Comparison of ENCODE assay signal across 38 mouse cellular contexts in genomic region chr11:22033582-22033981, GRCm38 (mm10). TPM values are rescaled to one million over a fixed set of nuclear protein-coding genes. Genes with fewer than 3 reads are reported as not detected.
"Had no signal": no experiment of that assay in that cellular context is flagged by ENCODE, and none has a peak within 500 bp of the region (broad histone marks: within the 10 kb centered on the region; RNA-seq: fewer than 3 reads in every experiment).

No protein-coding gene starts in this region.

- ATAC-seq: liver, embryonic 12.5 days; liver, postnatal 0 days; lung, postnatal 0 days; midbrain, embryonic 13.5 days; midbrain, embryonic 15.5 days had no signal

- H3K36me3 ChIP-seq: limb, embryonic 10.5 days; limb, embryonic 12.5 days; limb, embryonic 15.5 days; liver, embryonic 12.5 days; liver, embryonic 13.5 days; liver, embryonic 15.5 days; lung, embryonic 15.5 days; midbrain, embryonic 12.5 days; midbrain, embryonic 13.5 days; midbrain, embryonic 15.5 days; neural tube, embryonic 12.5 days had no signal

- H3K9ac ChIP-seq: limb, embryonic 12.5 days; limb, embryonic 13.5 days; limb, embryonic 15.5 days; liver, embryonic 12.5 days; liver, embryonic 13.5 days; liver, embryonic 14.5 days; liver, embryonic 15.5 days; liver, postnatal 0 days; lung, embryonic 14.5 days; lung, embryonic 15.5 days; midbrain, embryonic 12.5 days; midbrain, embryonic 13.5 days; midbrain, embryonic 15.5 days; neural tube, embryonic 12.5 days; neural tube, embryonic 13.5 days had no signal

- H3K4me2 ChIP-seq: limb, embryonic 12.5 days; limb, embryonic 13.5 days; limb, embryonic 15.5 days; liver, embryonic 11.5 days; liver, embryonic 12.5 days; liver, embryonic 13.5 days; liver, embryonic 15.5 days; lung, embryonic 14.5 days; lung, embryonic 15.5 days; midbrain, embryonic 11.5 days; midbrain, embryonic 12.5 days; midbrain, embryonic 13.5 days; midbrain, embryonic 15.5 days; neural tube, embryonic 12.5 days; neural tube, embryonic 13.5 days had no signal

- DNase-seq: left cerebral cortex, postnatal 4 days; liver; liver, embryonic 13.5 days; liver, postnatal 0 days; lung, adult 18-20 months; lung, adult 2 months; lung, embryonic 14.5 days; lung, postnatal 10 days; lung, postnatal 14 days; lung, postnatal 36 days; lung, postnatal 4 days; midbrain, embryonic 14.5 days had no signal

- H3K9me3 ChIP-seq: limb, embryonic 10.5 days; limb, embryonic 12.5 days; limb, embryonic 13.5 days; limb, embryonic 15.5 days; liver, embryonic 12.5 days; liver, embryonic 13.5 days; liver, embryonic 15.5 days; lung, embryonic 15.5 days; megakaryocyte, embryonic 14.5 days; midbrain, embryonic 12.5 days; midbrain, embryonic 13.5 days; midbrain, embryonic 15.5 days; neural tube, embryonic 12.5 days; neural tube, embryonic 13.5 days had no signal

- H3K27me3 ChIP-seq: limb, embryonic 12.5 days; limb, embryonic 13.5 days; limb, embryonic 15.5 days; liver, embryonic 12.5 days; liver, embryonic 13.5 days; liver, embryonic 15.5 days; lung, embryonic 15.5 days; megakaryocyte, embryonic 14.5 days; midbrain, embryonic 12.5 days; midbrain, embryonic 13.5 days; midbrain, embryonic 15.5 days; neural tube, embryonic 12.5 days; neural tube, embryonic 13.5 days had no signal

- H3K4me1 ChIP-seq: limb, embryonic 10.5 days; limb, embryonic 12.5 days; limb, embryonic 13.5 days; limb, embryonic 15.5 days; liver, embryonic 12.5 days; liver, embryonic 13.5 days; liver, embryonic 15.5 days; lung, embryonic 15.5 days; megakaryocyte, embryonic 14.5 days; midbrain, embryonic 15.5 days; neural tube, embryonic 12.5 days; neural tube, embryonic 13.5 days had no signal

- H3K4me3 ChIP-seq: limb, embryonic 10.5 days; limb, embryonic 12.5 days; limb, embryonic 13.5 days; limb, embryonic 15.5 days; liver, embryonic 12.5 days; liver, embryonic 13.5 days; liver, embryonic 15.5 days; lung, embryonic 15.5 days; megakaryocyte, embryonic 14.5 days; midbrain, embryonic 12.5 days; midbrain, embryonic 13.5 days; midbrain, embryonic 15.5 days; myocyte; neural tube, embryonic 12.5 days; neural tube, embryonic 13.5 days had no signal

- H3K27ac ChIP-seq: limb, embryonic 10.5 days; limb, embryonic 12.5 days; limb, embryonic 13.5 days; limb, embryonic 15.5 days; liver, embryonic 12.5 days; liver, embryonic 13.5 days; liver, embryonic 14.5 days; liver, embryonic 15.5 days; lung, embryonic 15.5 days; macrophage; midbrain, embryonic 12.5 days; midbrain, embryonic 13.5 days; midbrain, embryonic 15.5 days; neural tube, embryonic 12.5 days; neural tube, embryonic 13.5 days had no signal

RNA-seq across cellular contexts. Expression of gene Otx1, which starts 30.9 kb away (rescaled TPM):
- total RNA-seq: liver, adult 2 months; megakaryocyte progenitor cell, adult 5-6 weeks; megakaryocyte, adult 5-6 weeks; megakaryocyte-erythroid progenitor cell, adult 5-6 weeks; monocyte, adult 5-6 weeks had no signal
- polyA plus RNA-seq: liver, adult 2 months; liver, embryonic 12.5 days; liver, embryonic 13.5 days; liver, embryonic 14.5 days; liver, embryonic 15.5 days; liver, embryonic 16.5 days; liver, postnatal 0 days; macrophage; neural tube, embryonic 11.5 days; neural tube, embryonic 12.5 days; neural tube, embryonic 13.5 days had no signal
